Mouse (Mus musculus) thymus, postnatal 0 days (tissue): ENCODE data around the gene 4930426L09Rik. TPM values are rescaled to one million over a fixed set of nuclear protein-coding genes. Genes with fewer than 3 reads are reported as not detected.
A peak's percentile ranks its signal among the peaks of the same experiment; 100 is the strongest.

ENCODE experiments used
- DNase-seq: peaks from one replicate; pipeline ENCODE4 v3.0.0-alpha.2; 2015; ENCODE audit warnings: low spot score
- polyA plus RNA-seq: library from polyadenylated mRNA; unstranded; fragments of >200 nt; fragmentation: Nextera tagmentation; extraction: Ambion mirVana; gene quantifications from 2 replicates; pipeline ENCODE4 v1.2.1, GENCODE M21; 2015

Gene 4930426L09Rik
- 1.0 and 1.4 TPM in 2 replicates for polyA plus RNA-seq

DNA sequence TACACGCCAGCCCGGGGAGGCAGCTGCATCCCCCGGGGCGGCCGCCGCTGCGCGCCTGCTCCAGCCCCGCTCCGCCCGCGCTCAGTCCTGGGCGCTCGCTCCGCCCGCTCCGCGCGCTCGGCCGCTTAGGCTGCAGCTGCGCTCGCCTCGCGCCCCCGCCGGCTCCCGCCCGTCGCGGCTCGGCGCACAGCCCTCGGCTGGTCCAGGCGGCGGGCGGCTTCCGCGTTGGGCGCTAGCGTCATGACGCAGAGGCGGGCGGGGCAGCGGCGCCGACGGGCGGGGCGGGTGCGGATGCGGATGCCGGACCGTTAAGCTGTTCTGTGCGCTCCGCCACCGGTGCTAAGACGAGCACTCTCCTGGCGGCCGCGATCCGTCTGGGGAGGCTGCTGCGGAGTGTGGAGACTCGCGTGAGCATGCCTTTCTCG is at the start of gene 4930426L09Rik, which contains the start of gene Pip4k2a:
TSS of gene 4930426L09Rik (plus strand) at position 290 of the 425 bp plus-strand sequence.
TSS of gene Pip4k2a (minus strand) at position 73 of the 425 bp plus-strand sequence.
- peak; percentile 96 for DNase-seq

DNA sequence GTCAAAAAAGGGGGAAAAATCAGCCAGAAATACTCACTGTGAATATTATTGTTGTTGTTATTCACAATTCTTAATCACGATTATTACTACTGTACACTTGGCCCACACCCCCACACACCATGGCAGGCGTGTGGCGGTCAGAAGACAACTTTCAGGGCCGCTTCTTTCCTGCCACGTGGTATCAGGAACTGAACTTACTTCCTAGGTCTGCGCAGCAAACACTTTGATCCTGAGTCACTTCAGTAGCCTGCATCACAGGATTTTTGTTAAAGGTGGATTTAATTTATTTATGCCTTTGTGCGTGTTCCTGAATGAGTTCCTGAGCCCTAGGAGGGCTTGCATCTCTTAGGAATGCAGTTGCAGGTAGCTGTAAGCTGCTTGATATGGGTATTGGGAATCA is 49.4 kb upstream of the 4930426L09Rik start:
- no peak for DNase-seq

GRCm38 (mm10) chr2:18950758-18951157 is 47.4 kb upstream of the 4930426L09Rik start:
- no peak for DNase-seq

GRCm38 (mm10) chr2:18952102-18952673 is 46.0 kb upstream of the 4930426L09Rik start:
- DNase-seq: peak; percentile 82

- no peak for DNase-seq
These were observed 43.7 kb upstream of the 4930426L09Rik start for GRCm38 (mm10) chr2:18954422-18954821.

- no peak for DNase-seq
These were observed 43.1 kb upstream of the 4930426L09Rik start for GRCm38 (mm10) chr2:18955022-18955421.

DNA sequence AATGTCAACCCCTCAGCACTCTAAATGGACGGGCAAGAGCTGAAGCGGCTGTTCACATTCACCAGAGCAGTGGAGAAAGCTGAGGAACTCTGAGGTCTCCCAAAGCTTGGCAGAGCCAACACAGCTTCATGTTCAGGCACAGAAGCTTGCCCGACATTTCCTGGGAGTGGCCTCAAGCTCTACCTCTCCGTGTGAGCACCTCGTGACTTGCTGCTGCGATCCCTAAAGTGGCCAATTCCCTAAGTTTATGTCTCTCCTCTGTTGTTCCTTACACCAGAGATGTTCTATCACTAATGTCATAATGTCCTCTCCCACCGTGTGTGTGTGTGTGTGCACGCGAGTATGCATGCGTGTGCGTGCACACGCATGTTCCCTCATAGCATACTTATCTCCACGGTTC is 42.5 kb upstream of the 4930426L09Rik start:
- no peak for DNase-seq

- DNase-seq: no peak
These were observed 41.7 kb upstream of the 4930426L09Rik start for GRCm38 (mm10) chr2:18956424-18956823.

DNA sequence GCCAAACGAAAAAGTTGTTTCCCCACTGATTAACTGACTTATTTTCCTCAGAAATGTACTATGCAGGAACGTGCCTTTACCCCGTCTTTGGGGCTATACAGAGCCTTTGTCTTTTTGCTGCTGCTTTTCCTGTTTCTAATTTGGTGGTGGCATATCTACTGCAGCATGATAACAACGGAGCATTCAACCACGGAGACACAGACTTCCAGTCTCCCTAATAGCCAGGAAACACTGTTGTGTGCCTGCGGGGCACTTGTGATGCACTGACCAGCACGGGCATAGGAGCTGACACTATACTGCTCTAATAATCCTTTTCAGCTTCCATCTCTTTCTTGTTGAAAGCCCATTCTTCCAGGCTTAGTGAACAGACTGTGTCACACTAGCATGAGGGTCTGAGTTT is 41.2 kb upstream of the 4930426L09Rik start:
- DNase-seq: no peak

GRCm38 (mm10) chr2:18957459-18957858 is 40.7 kb upstream of the 4930426L09Rik start:
- peak; percentile 75 for DNase-seq

DNA sequence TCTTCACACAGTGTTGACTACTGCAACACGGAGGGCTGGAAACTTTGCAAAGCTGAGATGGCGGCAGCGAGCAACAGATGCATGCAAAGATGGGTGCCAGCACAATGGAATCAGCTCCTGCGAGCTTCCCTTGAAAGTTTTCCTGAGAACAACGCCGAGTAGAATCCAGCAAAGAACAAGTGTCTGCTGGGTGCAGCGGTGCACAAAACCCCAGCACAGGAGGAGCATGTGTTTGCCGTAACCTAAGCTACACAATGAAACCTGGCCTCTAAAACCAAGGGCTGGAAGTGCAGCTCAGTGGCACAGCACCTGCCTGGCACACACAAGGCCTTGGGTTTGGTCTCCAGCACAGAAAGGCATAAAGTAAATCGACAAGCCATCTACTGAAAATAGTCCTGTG is 40.1 kb upstream of the 4930426L09Rik start:
- no peak for DNase-seq

GRCm38 (mm10) chr2:18958501-18958900 is 39.6 kb upstream of the 4930426L09Rik start:
- peak; percentile 56 for DNase-seq

GRCm38 (mm10) chr2:18959008-18959407 is 39.1 kb upstream of the 4930426L09Rik start:
- DNase-seq: no peak

GRCm38 (mm10) chr2:18959558-18959957 is 38.6 kb upstream of the 4930426L09Rik start:
- no peak for DNase-seq

DNA sequence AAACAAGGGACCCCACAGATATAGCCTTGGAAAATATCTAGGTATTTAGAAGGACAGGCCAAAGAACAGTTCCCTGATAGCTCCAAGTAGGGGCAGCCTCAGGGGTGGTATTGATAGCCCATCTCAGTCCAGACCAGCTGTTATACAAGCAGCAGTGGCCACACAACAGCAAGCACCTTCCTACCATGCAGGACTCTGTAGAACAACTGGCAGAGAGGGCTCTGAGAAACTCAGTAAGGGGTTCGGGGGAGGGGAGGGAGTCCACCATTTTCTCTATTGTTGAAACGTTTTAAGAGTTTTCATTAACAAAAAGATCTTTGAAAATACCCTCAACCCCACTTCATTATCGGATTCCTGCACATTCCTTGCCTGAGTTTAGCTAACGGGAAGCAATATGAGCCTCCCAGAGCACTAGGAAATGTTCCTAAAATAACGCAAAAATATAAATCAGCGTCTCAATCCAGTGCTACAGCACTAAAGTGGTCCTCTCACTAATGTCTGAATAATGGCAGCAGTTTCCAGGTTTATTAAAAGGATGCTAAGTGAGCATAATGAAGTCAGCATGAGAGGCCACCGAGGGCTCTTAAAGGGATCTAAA is 37.7 kb upstream of the 4930426L09Rik start:
- no peak for DNase-seq

- peak; percentile 23 for DNase-seq
These were observed 35.6 kb upstream of the 4930426L09Rik start for GRCm38 (mm10) chr2:18962502-18962901.

- peak; percentile 44 for DNase-seq
These were observed 34.7 kb upstream of the 4930426L09Rik start for GRCm38 (mm10) chr2:18963286-18964040.

DNA sequence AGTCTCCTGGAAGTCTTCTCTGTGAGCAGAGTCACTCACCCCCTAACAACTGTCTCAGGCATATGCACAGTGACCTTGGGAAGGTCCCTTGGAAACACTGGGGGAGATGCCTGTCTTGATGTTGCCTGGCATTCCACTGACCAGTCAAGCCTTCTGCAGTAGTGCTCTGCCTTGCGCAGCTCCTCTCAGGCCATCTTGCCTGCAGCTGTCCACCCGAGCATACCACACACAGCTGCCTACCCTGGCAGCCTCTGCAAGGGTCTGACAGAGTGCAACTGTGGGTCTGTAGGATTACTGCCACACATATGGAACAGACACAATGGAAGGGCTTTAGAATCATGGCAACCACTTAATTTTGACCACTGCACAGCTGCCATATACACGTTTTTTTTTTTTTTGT is 33.0 kb upstream of the 4930426L09Rik start:
- DNase-seq: no peak

- no peak for DNase-seq
These were observed 32.2 kb upstream of the 4930426L09Rik start for GRCm38 (mm10) chr2:18965950-18966349.

- DNase-seq: no peak
These were observed 31.6 kb upstream of the 4930426L09Rik start for GRCm38 (mm10) chr2:18966566-18966965.

- peak; percentile 56 for DNase-seq
These were observed 30.6 kb upstream of the 4930426L09Rik start for GRCm38 (mm10) chr2:18967451-18968063.
